In genomic region chr8:94167244-94167643, GRCm38 (mm10) we compare ENCODE assay signal across 8 mouse cellular contexts. TPM values are rescaled to one million over a fixed set of nuclear protein-coding genes. Genes with fewer than 3 reads are reported as not detected.
A peak's percentile ranks its signal among the peaks of the same experiment; 100 is the strongest.
DNase-seq lines count a peak whose midpoint lies in the region; ATAC-seq and TF ChIP-seq lines count a peak whose summit lies in the region.

No protein-coding gene starts in this region.

- peaks cover 32% of the 10 kb centered on the region for H3K27me3 ChIP-seq in embryonic facial prominence, embryonic 13.5 days
- peaks cover 44% of the 10 kb centered on the region for H3K27me3 ChIP-seq in limb, embryonic 12.5 days
- H3K27me3 ChIP-seq in midbrain, embryonic 16.5 days (ENCODE audit: control insufficient read depth, insufficient read depth, low read depth, low read length): peaks cover 18% of the 10 kb centered on the region
- peaks cover 2% of the 10 kb centered on the region for H3K27me3 ChIP-seq in spleen, adult 2 months (ENCODE audit: control insufficient read depth, insufficient read depth, low read length)

- ATAC-seq in embryonic facial prominence, embryonic 13.5 days (ENCODE audit: insufficient number of reproducible peaks, insufficient read depth, low FRiP score, low TSS enrichment, low read depth): no peak
- ATAC-seq in limb, embryonic 12.5 days (ENCODE audit: insufficient number of reproducible peaks, insufficient read depth, low FRiP score, low TSS enrichment, low read depth): no peak
- peak; percentile 60; the same call in 1 of the 2 replicates for ATAC-seq in midbrain, embryonic 16.5 days

- peak; percentile 84; the same call in 1 of the 2 replicates for TF ChIP-seq CTCF in spleen, adult 2 months (IDR thresholded peaks at IDR 0.05; ENCODE audit: extremely low read depth, insufficient read depth, insufficient read length, insufficient replicate concordance)

- DNase-seq in 416B (ENCODE audit: low read depth): peak; percentile 76
- peak; percentile 90 to 91 for DNase-seq in adrenal gland, postnatal 36 days
- peak; percentile 90 for DNase-seq in heart, adult 8-10 months (ENCODE audit: low spot score)
- DNase-seq in kidney, adult 8-10 months: peak; percentile 71 to 93
- peak; percentile 27 to 79 for DNase-seq in spleen, adult 2 months (ENCODE audit: low read depth in 1 of 2, low spot score in 2 of 2)

- H3K9ac ChIP-seq in embryonic facial prominence, embryonic 13.5 days: peak overlapping the region; percentile 37; the same call in 1 of the 2 replicates
- no peak overlapping the region for H3K9ac ChIP-seq in limb, embryonic 12.5 days (replicated peaks)
- peak overlapping the region; percentile 7; the same call in 1 of the 2 replicates for H3K9ac ChIP-seq in midbrain, embryonic 16.5 days (ENCODE audit: low read depth, low read length)

- peaks cover 10% of the 10 kb centered on the region for H3K4me1 ChIP-seq in embryonic facial prominence, embryonic 13.5 days
- H3K4me1 ChIP-seq in limb, embryonic 12.5 days (replicated peaks): peaks cover 10% of the 10 kb centered on the region
- peaks cover 8% of the 10 kb centered on the region for H3K4me1 ChIP-seq in midbrain, embryonic 16.5 days (ENCODE audit: control insufficient read depth, insufficient read depth, low read length)
- H3K4me1 ChIP-seq in spleen, adult 2 months (ENCODE audit: control insufficient read depth, insufficient read depth, insufficient read length): no peaks in the 10 kb centered on the region

- no peaks in the 10 kb centered on the region for H3K36me3 ChIP-seq in embryonic facial prominence, embryonic 13.5 days
- H3K36me3 ChIP-seq in limb, embryonic 12.5 days: no peaks in the 10 kb centered on the region
- H3K36me3 ChIP-seq in midbrain, embryonic 16.5 days (ENCODE audit: control insufficient read depth, insufficient read depth, low read length): no peaks in the 10 kb centered on the region
- no peaks in the 10 kb centered on the region for H3K36me3 ChIP-seq in spleen, adult 2 months (ENCODE audit: control insufficient read depth, insufficient read depth, low read length)

- no peak for TF ChIP-seq POLR2A in spleen, adult 2 months (IDR thresholded peaks at IDR 0.05; ENCODE audit: low read depth, low read length)

- WGBS in embryonic facial prominence, embryonic 13.5 days: 4% methylated on average over 6 of the region's 6 CpGs
- 4% methylated on average over 6 of the region's 6 CpGs for WGBS in limb, embryonic 12.5 days
- WGBS in midbrain, embryonic 16.5 days: 2% methylated on average over 6 of the region's 6 CpGs
- 3% methylated on average over 6 of the region's 6 CpGs for WGBS in spleen, adult 2 months

- no peak overlapping the region for H3K4me3 ChIP-seq in embryonic facial prominence, embryonic 13.5 days
- no peak overlapping the region for H3K4me3 ChIP-seq in limb, embryonic 12.5 days (replicated peaks)
- H3K4me3 ChIP-seq in midbrain, embryonic 16.5 days (ENCODE audit: low read depth, low read length): no peak overlapping the region
- H3K4me3 ChIP-seq in spleen, adult 2 months (ENCODE audit: extremely low read depth, insufficient read depth, insufficient read length): no peak overlapping the region

- H3K9me3 ChIP-seq in embryonic facial prominence, embryonic 13.5 days: no peaks in the 10 kb centered on the region
- H3K9me3 ChIP-seq in limb, embryonic 12.5 days: no peaks in the 10 kb centered on the region
- H3K9me3 ChIP-seq in midbrain, embryonic 16.5 days (replicated peaks; ENCODE audit: control insufficient read depth, low read length, poor library complexity, severe bottlenecking): no peaks in the 10 kb centered on the region

- peak overlapping the region; percentile 39; the same call in 1 of the 2 replicates for H3K4me2 ChIP-seq in embryonic facial prominence, embryonic 13.5 days
- peak overlapping the region; percentile 15 for H3K4me2 ChIP-seq in limb, embryonic 12.5 days
- peak overlapping the region; percentile 30; the same call in 1 of the 2 replicates for H3K4me2 ChIP-seq in midbrain, embryonic 16.5 days (ENCODE audit: low read length)

- H3K27ac ChIP-seq in embryonic facial prominence, embryonic 13.5 days: no peak overlapping the region
- no peak overlapping the region for H3K27ac ChIP-seq in limb, embryonic 12.5 days
- H3K27ac ChIP-seq in midbrain, embryonic 16.5 days (ENCODE audit: low read length): no peak overlapping the region
- no peak overlapping the region for H3K27ac ChIP-seq in spleen, adult 2 months (ENCODE audit: insufficient read depth, low read length)

RNA-seq across cellular contexts. Expression of gene Mt2, which starts 5.2 kb away (rescaled TPM):
- 100 to 1,000 TPM; 138 to 410 TPM for total RNA-seq in adrenal gland, postnatal 36 days (2021)
- 56.8 and 70.4 TPM in 2 replicates for polyA plus RNA-seq in embryonic facial prominence, embryonic 13.5 days (2015; fragmentation: Nextera tagmentation; extraction: Ambion mirVana)
- total RNA-seq in heart, adult 8-10 months (2022): 100 to 1,000 TPM in 1 of 4 experiments, 10 to 100 TPM in 3; 34.4 to 168 (median 56.0) TPM
- polyA plus RNA-seq in limb, embryonic 12.5 days (2016; fragmentation: Nextera tagmentation; extraction: Ambion mirVana): 15.1 TPM in 2 replicates
- polyA plus RNA-seq in midbrain, embryonic 16.5 days (2015; fragmentation: Nextera tagmentation; extraction: Ambion mirVana): 11.5 and 17.9 TPM in 2 replicates
- polyA plus RNA-seq in spleen, adult 2 months (2012; rRNA removed): 19.9 and 28.9 TPM in 2 replicates

RNA-seq across cellular contexts. Expression of gene Mt1, which starts 11.6 kb away (rescaled TPM):
- total RNA-seq in adrenal gland, postnatal 36 days (2021): 100 to 1,000 TPM; 298 to 394 TPM
- polyA plus RNA-seq in embryonic facial prominence, embryonic 13.5 days (2015; fragmentation: Nextera tagmentation; extraction: Ambion mirVana): 133 and 170 TPM in 2 replicates
- 100 to 1,000 TPM; 196 to 496 (median 239) TPM for total RNA-seq in heart, adult 8-10 months (2022)
- polyA plus RNA-seq in limb, embryonic 12.5 days (2016; fragmentation: Nextera tagmentation; extraction: Ambion mirVana): 43.6 and 53.6 TPM in 2 replicates
- polyA plus RNA-seq in midbrain, embryonic 16.5 days (2015; fragmentation: Nextera tagmentation; extraction: Ambion mirVana): 51.8 and 86.0 TPM in 2 replicates
- 325 and 535 TPM in 2 replicates for polyA plus RNA-seq in spleen, adult 2 months (2012; rRNA removed)

RNA-seq across cellular contexts. Expression of gene Mt3, which starts 14.8 kb away (rescaled TPM):
- total RNA-seq in adrenal gland, postnatal 36 days (2021): 1 to 10 TPM; 4.1 to 5.9 TPM
- 0.58 and 1.1 TPM in 2 replicates for polyA plus RNA-seq in embryonic facial prominence, embryonic 13.5 days (2015; fragmentation: Nextera tagmentation; extraction: Ambion mirVana)
- total RNA-seq in heart, adult 8-10 months (2022): 1 to 10 TPM; 2.3 to 5.4 (median 4.3) TPM
- 0.43 and 0.45 TPM in 2 replicates for polyA plus RNA-seq in limb, embryonic 12.5 days (2016; fragmentation: Nextera tagmentation; extraction: Ambion mirVana)
- 141 and 227 TPM in 2 replicates for polyA plus RNA-seq in midbrain, embryonic 16.5 days (2015; fragmentation: Nextera tagmentation; extraction: Ambion mirVana)
- polyA plus RNA-seq in spleen, adult 2 months (2012; rRNA removed): not detected in 2 replicates

RNA-seq across cellular contexts. Expression of gene Mt4, which starts 30.2 kb away (rescaled TPM):
- total RNA-seq in adrenal gland, postnatal 36 days (2021): not detected
- polyA plus RNA-seq in embryonic facial prominence, embryonic 13.5 days (2015; fragmentation: Nextera tagmentation; extraction: Ambion mirVana): not detected in 2 replicates
- not detected for total RNA-seq in heart, adult 8-10 months (2022)
- polyA plus RNA-seq in limb, embryonic 12.5 days (2016; fragmentation: Nextera tagmentation; extraction: Ambion mirVana): not detected in 2 replicates
- not detected in 2 replicates for polyA plus RNA-seq in midbrain, embryonic 16.5 days (2015; fragmentation: Nextera tagmentation; extraction: Ambion mirVana)
- not detected in 2 replicates for polyA plus RNA-seq in spleen, adult 2 months (2012; rRNA removed)

RNA-seq across cellular contexts. Expression of gene Nup93, which starts 47.1 kb away (rescaled TPM):
- 10 to 100 TPM; 15.7 to 16.1 TPM for total RNA-seq in adrenal gland, postnatal 36 days (2021)
- 87.1 and 88.8 TPM in 2 replicates for polyA plus RNA-seq in embryonic facial prominence, embryonic 13.5 days (2015; fragmentation: Nextera tagmentation; extraction: Ambion mirVana)
- 10 to 100 TPM; 12.4 to 17.9 (median 15.4) TPM for total RNA-seq in heart, adult 8-10 months (2022)
- polyA plus RNA-seq in limb, embryonic 12.5 days (2016; fragmentation: Nextera tagmentation; extraction: Ambion mirVana): 114 TPM in 2 replicates
- 58.6 and 59.1 TPM in 2 replicates for polyA plus RNA-seq in midbrain, embryonic 16.5 days (2015; fragmentation: Nextera tagmentation; extraction: Ambion mirVana)
- 12.8 and 13.2 TPM in 2 replicates for polyA plus RNA-seq in spleen, adult 2 months (2012; rRNA removed)

Comparison
In these comparisons a context has a peak if more than half of its experiments do, and no peak if none do; other contexts are left out.
1. RNA of gene Mt3, which starts 14.8 kb away (polyA plus RNA-seq): 141 to 227 TPM in midbrain, embryonic 16.5 days; 0.58 to 1.1 TPM in embryonic facial prominence, embryonic 13.5 days, 0.43 to 0.45 TPM in limb, embryonic 12.5 days and not detected in spleen, adult 2 months; every median in the first group is over 10 times any median in the second.
2. Peak in every context shown above with its lines, with median percentiles within 50 percentile points of each other: DNase-seq and H3K4me2 ChIP-seq.